Mouse (Mus musculus): ENCODE results near the gene Rdh7. TPM values are rescaled to one million over a fixed set of nuclear protein-coding genes. Genes with fewer than 3 reads are reported as not detected.
"Not testable (repeated sequence)": the region's sequence is repeated elsewhere in the genome, so short reads cannot be mapped to it uniquely, and the experiment has no call there.

The Rdh7 gene
- total RNA-seq, 2 experiments from 2014 or later, result not detected

DNA sequence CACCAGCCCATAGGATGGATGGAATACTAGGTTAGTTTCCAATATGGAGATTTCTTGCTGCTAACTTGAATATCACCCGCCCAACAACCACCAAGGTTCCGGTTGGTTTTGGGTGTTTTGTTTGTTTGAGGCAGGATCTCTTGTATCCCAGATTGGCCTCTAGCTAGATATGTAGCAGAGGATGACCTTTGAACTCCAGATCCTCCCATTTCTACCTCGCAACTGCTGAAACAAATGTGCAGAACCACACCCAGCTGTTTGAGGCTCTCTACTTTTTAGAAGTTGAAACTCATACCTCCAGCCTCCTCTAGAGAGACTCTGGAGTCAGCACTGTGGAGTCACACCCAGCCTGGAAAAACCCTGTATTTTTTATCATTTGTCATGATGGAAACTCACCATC lies 8.9 kb upstream of the Rdh7 start:
- no peak for DNase-seq
- intact Hi-C loops (cut with DNase I; ENCODE audit: low total_unique reads), result no loop called here

- DNase-seq, result no peak
- intact Hi-C loops (cut with DNase I; ENCODE audit: low total_unique reads), result no loop called here
Measured at GRCm38 (mm10) chr10:127896705-127897104, 8.1 kb upstream of the Rdh7 start.

DNA sequence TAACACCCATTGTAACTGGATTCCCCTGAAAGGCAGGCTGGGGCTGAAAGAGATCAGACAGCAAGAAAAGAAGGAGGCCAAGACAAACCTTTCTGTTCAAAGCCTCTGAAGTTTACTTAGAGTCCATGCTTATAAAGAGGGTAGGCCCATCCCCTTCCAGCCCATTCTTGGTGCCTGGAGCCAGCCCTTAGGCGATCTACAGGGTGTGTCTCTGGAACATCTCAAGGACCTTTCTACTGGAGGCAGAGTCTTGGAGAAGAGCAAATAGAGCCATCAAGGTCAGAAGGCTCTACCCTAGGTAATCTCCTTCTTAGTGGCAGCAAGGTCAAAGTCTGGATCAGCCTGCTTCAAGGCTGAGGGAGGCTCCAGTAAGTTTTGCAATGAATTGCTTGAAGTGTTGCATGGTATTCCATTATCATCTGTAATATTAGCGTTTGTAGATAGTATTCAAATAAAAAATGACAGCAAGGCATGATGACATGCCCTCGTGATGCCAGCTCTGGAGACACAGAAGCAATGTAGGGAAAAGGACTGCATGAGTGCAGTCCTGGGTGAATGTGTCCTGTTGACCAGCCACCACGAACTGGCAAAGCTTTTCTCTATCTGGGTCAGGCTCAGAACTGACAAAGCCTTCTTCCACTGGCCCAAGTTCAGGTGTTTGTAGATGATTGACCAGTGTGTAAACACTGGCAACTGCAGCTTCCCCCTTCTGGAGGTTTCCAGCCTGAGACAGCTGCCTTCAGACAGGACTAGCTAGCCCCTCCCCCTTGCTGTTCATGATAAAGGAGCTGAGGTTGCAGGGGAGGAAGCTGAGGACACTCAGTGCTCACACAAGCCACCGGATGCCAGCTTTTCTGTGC lies 4.8 kb upstream of the Rdh7 start:
- intact Hi-C loops (cut with DNase I; ENCODE audit: low total_unique reads); DNase-seq: not testable (repeated sequence)

DNA sequence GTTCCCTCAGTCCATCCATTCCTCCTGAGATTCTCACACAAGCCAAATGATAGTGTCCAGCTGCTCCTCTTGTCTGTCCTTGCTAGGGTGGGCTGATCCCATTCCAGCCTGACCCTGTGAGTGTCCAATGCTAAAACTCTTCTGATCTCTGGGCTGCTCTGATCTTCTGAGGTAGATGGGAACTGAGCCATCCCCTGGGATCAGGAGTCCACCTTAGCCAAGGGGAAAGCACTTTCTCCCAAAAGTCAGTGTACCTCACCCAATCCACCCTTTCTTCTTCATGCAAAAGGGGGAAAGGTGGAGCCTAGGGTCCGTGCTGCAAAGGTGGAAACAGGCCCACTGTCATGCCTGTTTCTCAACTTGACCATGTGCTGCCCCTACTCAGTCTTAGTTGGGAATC lies 2.9 kb upstream of the Rdh7 start:
- no peak for DNase-seq
- intact Hi-C loops (cut with DNase I; ENCODE audit: low total_unique reads), result no loop called here

GRCm38 (mm10) chr10:127886971-127887370 lies 1.6 kb downstream of the Rdh7 start:
- DNase-seq, result no peak
- intact Hi-C loops (cut with DNase I; ENCODE audit: low total_unique reads), result no loop called here

DNA sequence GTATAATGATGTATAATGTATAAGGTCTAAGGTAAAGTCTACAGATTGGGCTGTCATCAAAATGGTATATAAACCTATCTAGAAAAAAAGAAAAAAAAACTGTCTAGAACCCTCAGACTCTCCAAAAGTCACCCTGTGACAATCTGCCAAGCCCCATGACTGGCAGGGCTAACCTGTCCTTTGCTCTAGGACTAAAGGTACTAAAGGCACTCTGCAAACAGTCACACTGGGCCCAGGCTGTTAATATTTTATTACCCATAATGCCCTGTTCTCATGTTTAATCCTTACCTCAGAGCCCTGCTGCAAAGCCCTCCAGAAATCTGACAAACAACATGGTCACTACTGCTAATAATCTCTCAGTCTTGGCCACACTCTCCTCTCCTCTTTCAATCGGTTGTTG lies 2.1 kb downstream of the Rdh7 start:
- intact Hi-C loops (cut with DNase I; ENCODE audit: low total_unique reads), result no loop called here
- no peak for DNase-seq

DNA sequence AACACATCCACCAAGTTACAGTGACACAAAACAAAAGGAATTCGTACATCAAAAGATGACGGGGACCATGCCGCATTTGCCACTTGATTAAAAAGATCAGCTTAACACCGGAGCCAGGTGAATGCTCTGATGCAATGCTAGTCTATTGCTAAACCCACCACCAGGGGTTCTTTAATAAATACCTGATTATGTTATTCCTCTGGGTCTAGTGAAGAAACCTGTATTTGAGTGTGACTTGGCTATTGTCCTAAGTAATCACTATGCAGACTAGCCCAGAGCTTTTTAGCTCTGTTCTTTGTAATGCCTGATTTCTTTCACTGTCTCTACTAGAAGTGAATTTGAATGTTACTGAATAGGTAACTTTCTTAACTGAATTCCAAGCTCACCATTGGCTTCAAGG lies 7.6 kb downstream of the Rdh7 start:
- intact Hi-C loops (cut with DNase I; ENCODE audit: low total_unique reads), result no loop called here
- DNase-seq, result no peak

GRCm38 (mm10) chr10:127879155-127879688 lies 9.4 kb downstream of the Rdh7 start:
- intact Hi-C loops (cut with DNase I; ENCODE audit: low total_unique reads), result no loop called here
- no peak for DNase-seq

DNA sequence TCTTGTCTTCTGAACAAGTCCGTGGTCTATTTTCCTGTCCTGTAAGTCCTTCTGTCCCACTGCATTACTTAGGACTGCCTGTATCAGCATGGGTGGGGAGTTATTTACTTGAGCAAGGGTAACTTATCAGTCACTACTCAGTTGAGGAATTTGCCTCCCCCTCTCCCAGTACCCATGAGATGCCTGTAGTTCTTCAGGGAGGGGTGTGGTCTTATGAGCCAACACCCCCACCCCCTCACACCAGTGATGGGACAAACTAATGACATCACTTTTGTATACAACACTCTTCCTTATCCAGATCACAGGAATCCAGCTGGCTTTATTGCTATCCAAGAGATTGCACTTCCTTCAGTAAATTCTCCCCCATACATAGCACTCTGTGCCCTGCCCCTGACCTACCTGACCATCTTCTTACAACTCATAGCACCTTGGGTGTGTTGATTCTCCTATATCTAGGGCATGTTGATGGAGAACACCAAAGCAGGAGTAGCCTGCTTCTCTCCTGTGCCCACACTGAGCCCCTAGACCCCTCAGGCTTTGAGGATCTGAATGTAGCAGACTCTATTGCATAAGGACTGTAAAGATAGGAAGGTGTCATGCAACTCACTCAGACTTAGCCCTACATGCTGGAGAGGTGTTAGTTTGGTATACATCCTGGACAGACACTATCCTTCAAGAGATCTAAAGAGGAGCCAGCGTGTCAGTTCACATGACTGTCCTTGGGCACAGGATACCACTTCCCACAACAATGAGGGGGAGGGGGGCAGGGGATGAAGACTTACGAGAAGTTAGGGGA lies 10.2 kb downstream of the Rdh7 start:
- intact Hi-C loops (cut with DNase I; ENCODE audit: low total_unique reads), result no loop called here
- no peak for DNase-seq

DNA sequence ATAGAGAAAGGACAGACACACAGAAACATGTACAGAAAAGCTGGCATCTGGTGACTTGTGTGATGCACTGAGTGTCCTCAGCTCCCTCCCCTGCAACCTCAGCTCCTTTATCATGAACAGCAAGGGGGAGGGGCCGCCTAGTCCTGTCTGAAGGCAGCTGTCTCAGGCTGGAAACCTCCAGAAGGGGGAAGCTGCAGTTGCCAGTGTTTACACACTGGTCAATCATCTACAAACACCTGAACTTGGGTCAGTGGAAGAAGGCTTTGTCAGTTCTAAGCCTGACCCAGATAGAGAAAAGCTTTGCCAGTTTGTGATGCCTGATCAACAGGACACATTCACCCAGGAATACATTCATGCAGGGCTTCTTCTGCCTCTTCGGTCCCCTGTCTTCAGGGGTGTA lies 10.9 kb downstream of the Rdh7 start:
- DNase-seq, result no peak
- intact Hi-C loops (cut with DNase I; ENCODE audit: low total_unique reads), result no loop called here

- no peak for DNase-seq
- intact Hi-C loops (cut with DNase I; ENCODE audit: low total_unique reads), result no loop called here
Measured at GRCm38 (mm10) chr10:127872484-127872883, 16.1 kb downstream of the Rdh7 start.

DNA sequence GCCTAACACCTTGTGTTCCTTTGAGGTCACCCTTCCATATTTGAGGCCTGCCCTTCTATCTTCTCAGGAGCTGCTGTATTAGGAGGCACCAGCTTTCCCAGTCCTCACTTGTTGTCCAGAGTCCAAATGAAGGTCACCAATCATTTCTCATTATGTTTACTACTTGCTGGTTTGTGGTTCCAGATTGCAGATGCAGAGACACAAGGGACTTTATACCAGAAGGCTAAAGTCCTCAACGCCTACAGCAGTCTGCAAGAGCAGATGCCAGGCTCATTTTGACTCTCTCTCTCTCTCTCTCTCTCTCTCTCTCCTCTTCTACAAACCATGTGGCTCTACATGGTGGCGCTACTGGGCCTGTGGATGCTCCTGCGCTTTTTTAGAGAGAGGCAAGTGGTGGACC lies 22.4 kb downstream of the Rdh7 start, which contains the start of gene Rdh16f2:
TSS of gene Rdh16f2 (plus strand) at position 243 of the 400 bp plus-strand sequence.
- intact Hi-C loops (cut with DNase I; ENCODE audit: low total_unique reads), result no loop called here
- DNase-seq, result no peak

- DNase-seq, result no peak
- intact Hi-C loops (cut with DNase I; ENCODE audit: low total_unique reads), result no loop called here
Measured at GRCm38 (mm10) chr10:127864931-127865330, 23.7 kb downstream of the Rdh7 start.

GRCm38 (mm10) chr10:127856376-127856775 lies 32.2 kb downstream of the Rdh7 start:
- DNase-seq, result no peak
- intact Hi-C loops (cut with DNase I; ENCODE audit: low total_unique reads), result no loop called here

DNA sequence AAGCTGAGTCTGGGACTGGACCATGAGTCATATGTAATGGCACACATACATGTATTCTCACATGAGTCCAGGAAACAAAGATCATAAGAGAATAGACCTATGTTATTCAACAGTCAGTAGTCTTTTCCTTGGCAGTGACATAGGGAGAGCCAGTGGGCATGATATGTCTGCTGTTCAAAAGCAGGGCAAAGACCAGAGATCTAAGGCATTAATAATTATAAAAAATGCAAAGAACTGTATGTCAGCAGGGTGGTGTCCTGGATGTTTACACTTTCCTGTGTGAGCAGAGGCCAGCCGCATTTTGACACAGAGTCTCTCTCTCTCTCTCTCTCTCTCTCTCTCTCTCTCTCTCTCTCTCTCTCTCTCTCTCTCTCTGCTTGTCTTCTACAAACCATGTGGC lies 39.0 kb downstream of the Rdh7 start, which contains the start of gene Rdh19:
TSS of gene Rdh19 (plus strand) at position 301 of the 400 bp plus-strand sequence.
- DNase-seq, result no peak
- intact Hi-C loops (cut with DNase I; ENCODE audit: low total_unique reads), result no loop called here

DNA sequence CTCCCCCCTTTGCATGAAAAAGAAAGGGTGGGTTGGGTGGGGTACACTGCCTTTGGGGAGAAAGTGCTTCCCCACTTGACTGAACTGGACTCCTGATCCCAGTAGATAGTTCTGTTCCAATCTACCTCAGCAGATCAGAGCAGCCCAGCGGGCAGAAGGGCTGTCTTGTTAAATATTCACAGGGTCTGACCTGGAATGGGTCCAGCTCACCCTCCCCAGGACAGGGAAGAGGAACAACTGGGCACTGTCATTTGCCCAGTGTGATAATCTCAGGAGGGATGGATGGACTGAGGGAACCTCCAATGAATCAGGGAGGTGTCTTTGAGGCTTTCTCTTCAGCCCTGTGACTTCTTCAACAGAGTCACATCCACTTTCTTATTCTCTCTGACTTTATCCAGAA lies 40.5 kb downstream of the Rdh7 start:
- no peak for DNase-seq

DNA sequence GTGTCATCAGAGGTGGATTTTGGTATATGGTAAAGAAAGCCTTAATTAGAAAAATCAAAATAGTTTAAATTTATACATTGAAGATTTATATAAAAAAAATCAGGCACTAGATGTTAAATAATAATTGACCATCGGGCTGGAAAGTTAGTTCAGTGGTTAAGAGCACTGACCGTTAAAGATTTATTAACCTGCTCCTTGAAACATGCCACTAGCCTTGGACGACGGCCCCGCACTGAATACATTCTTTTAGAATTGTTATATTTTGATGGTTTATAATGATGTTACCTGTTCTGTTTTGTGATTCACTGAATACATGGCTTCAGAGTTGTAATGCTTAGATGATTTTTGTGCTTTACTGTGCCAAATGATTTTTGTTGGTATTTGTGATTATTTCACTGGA lies 42.7 kb downstream of the Rdh7 start:
- intact Hi-C loops (cut with DNase I; ENCODE audit: low total_unique reads); DNase-seq: not testable (repeated sequence)

More for the DNA sequence above, 40.5 kb downstream of the Rdh7 start:
- intact Hi-C loops (cut with DNase I; ENCODE audit: low total_unique reads), result no loop called here

- intact Hi-C loops (cut with DNase I; ENCODE audit: low total_unique reads), result no loop called here
- no peak for DNase-seq
Measured at GRCm38 (mm10) chr10:127840776-127841175, 47.8 kb downstream of the Rdh7 start.

DNA sequence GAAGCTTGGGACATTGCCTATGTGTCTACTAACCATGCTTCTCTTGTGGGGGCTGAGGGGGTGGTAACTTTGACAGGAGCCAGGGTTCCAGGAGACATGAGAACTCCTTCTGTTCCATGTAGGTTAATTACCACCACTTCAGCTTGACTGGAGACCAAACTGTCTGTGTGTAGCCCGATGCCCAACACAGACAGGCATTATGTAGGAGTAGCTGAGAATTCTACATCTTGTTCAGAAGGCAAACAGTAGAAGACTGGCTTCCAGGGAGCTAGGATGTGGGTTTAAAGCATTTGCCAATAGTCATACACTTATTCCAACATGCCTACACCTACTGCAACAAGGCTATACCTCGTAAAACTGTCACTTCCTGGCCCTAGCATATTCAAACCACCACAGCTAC lies 50.1 kb downstream of the Rdh7 start:
- DNase-seq, result no peak
- intact Hi-C loops (cut with DNase I; ENCODE audit: low total_unique reads), result no loop called here

- DNase-seq; intact Hi-C loops (cut with DNase I; ENCODE audit: low total_unique reads): not testable (repeated sequence)
Measured at GRCm38 (mm10) chr10:127837793-127838192, 50.8 kb downstream of the Rdh7 start.
